Mouse (Mus musculus): Measurements from ENCODE around the gene Mpi. TPM values are rescaled to one million over a fixed set of nuclear protein-coding genes. Genes with fewer than 3 reads are reported as not detected.
A peak's percentile ranks its signal among the peaks of the same experiment; 100 is the strongest.

Gene Mpi
- polyA plus RNA-seq, 1 experiment from 2014 or later, result 34.5 TPM

GRCm38 (mm10) chr9:57517113-57517512 lies 35.5 kb downstream of the Mpi start:
- 7% methylated on average over 3 of the region's 3 CpGs for WGBS
- DNase-seq (ENCODE audit: low spot score), result peak; percentile 85
- peak; percentile 91 for TF ChIP-seq CTCF (IDR thresholded peaks at IDR 0.05; ENCODE audit: low read depth)

DNA sequence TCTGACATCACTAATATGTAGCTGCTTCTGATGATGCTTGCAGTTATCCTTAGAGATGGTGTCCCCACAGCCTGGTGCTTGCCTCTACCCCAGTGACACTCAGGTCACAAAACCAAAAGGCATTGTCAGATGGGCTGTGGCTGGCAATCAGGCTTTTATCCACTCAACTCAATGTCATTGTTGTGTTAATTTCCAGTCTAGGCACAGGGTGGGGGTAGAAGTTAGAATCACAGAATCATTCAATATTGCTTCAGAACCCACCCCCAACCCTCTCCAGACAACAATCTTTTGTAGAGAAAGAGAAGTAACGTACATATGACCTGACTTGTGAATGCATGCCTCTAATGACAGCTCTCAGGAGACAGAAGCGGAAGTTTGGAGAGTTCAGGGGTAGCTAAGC lies 42.0 kb downstream of the Mpi start:
- Histone ChIP-seq H3K4me3 (replicated peaks; ENCODE audit: low read depth, low read length) (no peak overlapping the region), H3K36me3 (ENCODE audit: insufficient read depth, low read length) (no peaks in the 10 kb centered on the region), H3K4me1 (replicated peaks; ENCODE audit: insufficient read depth, low read length) (no peaks in the 10 kb centered on the region), H3K27ac (no peak overlapping the region), H3K9me3 (replicated peaks; ENCODE audit: low read length) (no peaks in the 10 kb centered on the region), H3K27me3 (ENCODE audit: insufficient read depth, low read length) (no peaks in the 10 kb centered on the region), H3K9ac (ENCODE audit: low read depth, low read length) (no peak overlapping the region), H3K4me2 (ENCODE audit: low read length) (no peak overlapping the region)
- ATAC-seq (replicated peaks; ENCODE audit: low FRiP score, low read depth) (no peak), DNase-seq (ENCODE audit: low spot score) (no peak)
- WGBS, result 86% methylated on average over 2 of the region's 2 CpGs
- TF ChIP-seq CTCF (IDR thresholded peaks at IDR 0.05; ENCODE audit: low read depth), result no peak

More at GRCm38 (mm10) chr9:57517113-57517512, 35.5 kb downstream of the Mpi start:
- Histone ChIP-seq H3K9ac (ENCODE audit: low read depth, low read length) (no peak overlapping the region), H3K36me3 (ENCODE audit: insufficient read depth, low read length) (no peaks in the 10 kb centered on the region), H3K27me3 (ENCODE audit: insufficient read depth, low read length) (no peaks in the 10 kb centered on the region), H3K27ac (no peak overlapping the region), H3K4me2 (ENCODE audit: low read length) (no peak overlapping the region), H3K4me1 (replicated peaks; ENCODE audit: insufficient read depth, low read length) (no peaks in the 10 kb centered on the region), H3K9me3 (replicated peaks; ENCODE audit: low read length) (no peaks in the 10 kb centered on the region), H3K4me3 (replicated peaks; ENCODE audit: low read depth, low read length) (no peak overlapping the region)
- no peak for ATAC-seq (replicated peaks; ENCODE audit: low FRiP score, low read depth)

DNA sequence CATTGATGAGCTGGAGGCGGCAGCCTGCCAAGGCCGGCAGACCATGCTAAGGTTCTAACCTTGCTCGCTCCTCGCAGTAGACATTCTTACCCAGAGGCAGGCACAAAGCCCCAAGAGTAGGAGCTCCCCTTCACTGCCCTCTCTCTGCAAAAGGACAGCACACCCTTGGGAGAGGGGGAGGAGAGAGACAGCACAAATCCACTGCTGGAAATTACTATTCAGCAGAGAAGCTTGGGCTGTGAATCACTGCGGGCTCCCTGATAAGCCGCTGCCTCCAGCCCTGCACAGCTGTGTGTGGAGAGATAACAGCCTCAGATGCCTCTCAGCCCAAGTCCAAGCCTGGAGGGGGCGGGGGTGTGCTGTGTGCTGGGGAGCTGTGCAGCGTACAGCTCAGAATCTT lies 46.9 kb downstream of the Mpi start:
- Histone ChIP-seq H3K27me3 (ENCODE audit: insufficient read depth, low read length) (peaks cover 33% of the 10 kb centered on the region), H3K4me3 (replicated peaks; ENCODE audit: low read depth, low read length) (no peak overlapping the region), H3K9ac (ENCODE audit: low read depth, low read length) (no peak overlapping the region), H3K36me3 (ENCODE audit: insufficient read depth, low read length) (no peaks in the 10 kb centered on the region), H3K4me1 (replicated peaks; ENCODE audit: insufficient read depth, low read length) (peaks cover 21% of the 10 kb centered on the region), H3K4me2 (ENCODE audit: low read length) (no peak overlapping the region), H3K27ac (no peak overlapping the region), H3K9me3 (replicated peaks; ENCODE audit: low read length) (no peaks in the 10 kb centered on the region)
- 0 out of 2 replicates have a peak, but pooled peaks have one; percentile 6 for TF ChIP-seq CTCF (IDR thresholded peaks at IDR 0.05; ENCODE audit: low read depth)
- ATAC-seq (replicated peaks; ENCODE audit: low FRiP score, low read depth) (no peak), DNase-seq (ENCODE audit: low spot score) (peak; percentile 36)
- WGBS, result 5% methylated on average over 8 of the region's 8 CpGs

DNA sequence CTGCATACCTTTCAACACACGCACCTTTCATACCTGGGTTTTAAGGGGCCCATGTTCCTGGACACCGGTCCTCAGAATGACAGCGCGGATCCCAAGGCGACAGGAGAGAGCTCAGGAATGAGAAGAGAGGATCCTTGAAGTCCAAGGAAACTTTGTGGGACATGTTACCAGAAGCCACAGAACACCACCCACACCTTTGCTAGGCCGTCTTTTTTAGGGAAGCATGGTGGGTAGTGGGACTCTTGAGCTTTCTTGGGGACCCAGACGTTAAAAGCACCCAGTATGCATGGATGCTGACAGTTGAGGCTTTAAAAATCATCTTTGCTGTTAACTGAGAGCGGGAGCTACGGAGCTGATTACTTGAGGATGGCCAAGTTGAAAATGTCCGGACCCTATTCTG lies 47.7 kb downstream of the Mpi start:
- 52% methylated on average over 10 of the region's 10 CpGs for WGBS
- no peaks in the 10 kb centered on the region for H3K9me3 ChIP-seq (replicated peaks; ENCODE audit: low read length)
- DNase-seq (ENCODE audit: low spot score) (no peak), ATAC-seq (replicated peaks; ENCODE audit: low FRiP score, low read depth) (no peak)
- H3K27me3 ChIP-seq (ENCODE audit: insufficient read depth, low read length), result peaks cover 33% of the 10 kb centered on the region
- TF ChIP-seq CTCF (IDR thresholded peaks at IDR 0.05; ENCODE audit: low read depth), result no peak
- no peak overlapping the region for H3K9ac ChIP-seq (ENCODE audit: low read depth, low read length)
- no peak overlapping the region for H3K27ac ChIP-seq
- peak overlapping the region; percentile 92 for H3K4me2 ChIP-seq (ENCODE audit: low read length)
- H3K4me1 ChIP-seq (replicated peaks; ENCODE audit: insufficient read depth, low read length), result peaks cover 21% of the 10 kb centered on the region
- no peaks in the 10 kb centered on the region for H3K36me3 ChIP-seq (ENCODE audit: insufficient read depth, low read length)
- H3K4me3 ChIP-seq (replicated peaks; ENCODE audit: low read depth, low read length), result no peak overlapping the region

- H3K9ac ChIP-seq (ENCODE audit: low read depth, low read length), result peak overlapping the region; percentile 35; the same call in 1 of the 2 replicates
- H3K36me3 ChIP-seq (ENCODE audit: insufficient read depth, low read length), result no peaks in the 10 kb centered on the region
- WGBS, result 1% methylated on average over 31 of the region's 34 CpGs
- DNase-seq (ENCODE audit: low spot score) (peak; percentile 45), ATAC-seq (replicated peaks; ENCODE audit: low FRiP score, low read depth) (peak; percentile 72)
- no peak overlapping the region for H3K27ac ChIP-seq
- H3K4me1 ChIP-seq (replicated peaks; ENCODE audit: insufficient read depth, low read length), result peaks cover 21% of the 10 kb centered on the region
- peak overlapping the region; percentile 92 for H3K4me2 ChIP-seq (ENCODE audit: low read length)
- peak overlapping the region; percentile 40 for H3K4me3 ChIP-seq (replicated peaks; ENCODE audit: low read depth, low read length)
- peaks cover 33% of the 10 kb centered on the region for H3K27me3 ChIP-seq (ENCODE audit: insufficient read depth, low read length)
- no peaks in the 10 kb centered on the region for H3K9me3 ChIP-seq (replicated peaks; ENCODE audit: low read length)
- TF ChIP-seq CTCF (IDR thresholded peaks at IDR 0.05; ENCODE audit: low read depth), result peak; percentile 52
These were observed 48.2 kb downstream of the Mpi start for GRCm38 (mm10) chr9:57504381-57504700.

DNA sequence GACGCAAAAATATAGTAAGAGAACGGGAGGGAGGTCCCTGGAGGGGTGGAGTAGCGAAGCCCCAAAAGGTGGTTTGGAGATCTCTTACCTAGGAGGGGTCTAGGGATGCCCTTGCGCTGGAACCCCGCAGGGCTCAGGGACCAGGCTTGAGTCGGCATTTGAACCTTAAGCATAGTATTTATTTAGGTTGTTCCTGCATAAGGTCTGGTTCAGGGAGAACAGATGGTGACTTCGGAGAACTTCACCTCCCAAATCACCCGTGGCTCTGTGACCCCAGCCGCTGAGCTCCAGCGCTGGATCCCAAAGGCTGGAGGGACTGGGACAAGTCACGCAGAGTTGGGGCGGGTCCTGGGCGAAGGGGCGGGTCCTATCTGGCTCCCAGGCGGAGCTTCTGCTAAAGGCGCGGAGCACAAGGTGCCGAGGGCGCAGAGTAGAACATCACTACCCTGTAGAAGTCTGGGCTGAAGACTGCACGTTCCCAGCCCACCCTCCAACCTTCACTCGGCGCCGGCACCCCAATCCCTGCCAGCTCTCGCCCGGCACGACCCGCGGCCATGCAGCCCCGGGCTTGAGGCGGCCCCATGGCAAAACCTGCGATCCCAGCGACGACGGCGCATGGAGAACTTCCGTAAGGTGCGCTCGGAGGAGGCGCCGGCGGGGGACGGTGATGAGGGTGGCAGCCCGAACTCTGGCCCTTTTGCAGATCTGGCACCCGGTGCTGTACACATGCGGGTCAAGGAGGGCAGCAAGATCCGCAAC lies 48.8 kb downstream of the Mpi start, which contains the start of gene Rpp25:
Gene Rpp25, plus strand, starts transcription at position 405 of the 759 bp plus-strand sequence.
- WGBS, result under 1% methylated on average over 46 of the region's 46 CpGs

More for the DNA sequence above, 48.8 kb downstream of the Mpi start, which contains the start of gene Rpp25:
- Histone ChIP-seq H3K9me3 (replicated peaks; ENCODE audit: low read length) (no peaks in the 10 kb centered on the region), H3K36me3 (ENCODE audit: insufficient read depth, low read length) (no peaks in the 10 kb centered on the region), H3K27ac (peak within 1 kb of the TSS; percentile 37; the same call in 1 of the 2 replicates), H3K27me3 (ENCODE audit: insufficient read depth, low read length) (peaks cover 33% of the 10 kb centered on the region), H3K4me2 (ENCODE audit: low read length) (peak within 1 kb of the TSS; percentile 92), H3K4me1 (replicated peaks; ENCODE audit: insufficient read depth, low read length) (peaks cover 21% of the 10 kb centered on the region), H3K4me3 (replicated peaks; ENCODE audit: low read depth, low read length) (peak within 1 kb of the TSS; percentile 40), H3K9ac (ENCODE audit: low read depth, low read length) (peak within 1 kb of the TSS; percentile 35; the same call in 1 of the 2 replicates)
- peak; percentile 60 for DNase-seq (ENCODE audit: low spot score)
- peak; percentile 70; the same call in 1 of the 2 replicates for ATAC-seq (replicated peaks; ENCODE audit: low FRiP score, low read depth)
- no peak for TF ChIP-seq CTCF (IDR thresholded peaks at IDR 0.05; ENCODE audit: low read depth)

Measured in kidney, postnatal 0 days (tissue).